Mouse (Mus musculus): ENCODE data around the gene Wbp2.

- no peak for TF ChIP-seq CTCF (IDR thresholded peaks at IDR 0.05; ENCODE audit: insufficient read depth, low read depth, low read length)
- no peak for TF ChIP-seq POLR2A (IDR thresholded peaks at IDR 0.05; ENCODE audit: insufficient read depth, low read depth, low read length)
Measured at GRCm38 (mm10) chr11:116134171-116134570, 47.4 kb upstream of the Wbp2 start.

All from olfactory bulb, adult 2 months (tissue).